Mouse (Mus musculus): Measurements from ENCODE around the gene Ahsa2.

DNA sequence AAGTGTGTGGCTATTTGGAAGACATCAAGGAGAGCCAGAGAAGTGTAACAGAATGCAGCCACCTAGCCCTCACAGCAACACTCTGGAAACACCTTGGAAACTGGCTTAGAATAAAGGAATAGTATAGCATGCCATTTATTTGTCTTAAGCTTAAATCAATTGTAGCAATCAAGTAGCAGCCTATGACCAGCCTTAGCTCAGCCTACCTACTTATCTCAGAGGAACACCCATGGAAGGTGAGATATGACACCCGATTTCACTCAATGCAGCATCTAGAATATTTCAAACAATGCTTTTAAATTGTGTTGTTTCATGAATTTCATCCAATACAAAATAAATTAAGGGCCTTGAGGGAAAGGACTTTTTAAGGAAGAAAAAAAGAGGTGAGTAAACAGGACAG lies 7.9 kb downstream of the Ahsa2 start:
- TF ChIP-seq RAD21 (IDR thresholded peaks at IDR 0.05; ENCODE audit: low read depth, low read length) (no peak), POLR2A (IDR thresholded peaks at IDR 0.05; ENCODE audit: low read depth, low read length) (no peak), HCFC1 (IDR thresholded peaks at IDR 0.05; ENCODE audit: low read depth, low read length) (no peak), CTCF (conservative IDR thresholded peaks at IDR 0.05 in 1 of 2, IDR thresholded peaks at IDR 0.05 in 1 of 2; ENCODE audit: low read depth in 2 of 2, low read length in 2 of 2) (no peak), GABPA (IDR thresholded peaks at IDR 0.05; ENCODE audit: insufficient replicate concordance, low read depth, low read length) (no peak), USF1 (IDR thresholded peaks at IDR 0.05; ENCODE audit: low read depth, low read length) (no peak), EP300 (IDR thresholded peaks at IDR 0.05; ENCODE audit: low read length) (no peak), MAX (IDR thresholded peaks at IDR 0.05; ENCODE audit: low read length) (no peak), MAZ (IDR thresholded peaks at IDR 0.05; ENCODE audit: low read depth, low read length) (no peak), ZNF384 (IDR thresholded peaks at IDR 0.05; ENCODE audit: low read depth, low read length) (no peak), ELF1 (IDR thresholded peaks at IDR 0.05; ENCODE audit: low read depth, low read length) (no peak), POLR2AphosphoS2 (IDR thresholded peaks at IDR 0.05; ENCODE audit: low read depth, low read length) (no peak), ETS1 (conservative IDR thresholded peaks at IDR 0.05; ENCODE audit: low read depth, low read length) (no peak)

All from CH12.LX (cell line).